Mouse (Mus musculus) duodenum, adult 2 months (tissue): ENCODE results near the gene Myo15b. TPM values are rescaled to one million over a fixed set of nuclear protein-coding genes. Genes with fewer than 3 reads are reported as not detected.

Source experiments
- polyA plus RNA-seq: library from polyadenylated mRNA; depleted of rRNA; stranded (reverse); fragments of >200 nt; gene quantifications from 2 replicates; pipeline ENCODE4 v1.2.3, GENCODE M21; 2012; ENCODE audit warnings: low replicate concordance; rRNA removed

Gene Myo15b
- polyA plus RNA-seq, result 427 and 1,224 TPM in 2 replicates

DNA sequence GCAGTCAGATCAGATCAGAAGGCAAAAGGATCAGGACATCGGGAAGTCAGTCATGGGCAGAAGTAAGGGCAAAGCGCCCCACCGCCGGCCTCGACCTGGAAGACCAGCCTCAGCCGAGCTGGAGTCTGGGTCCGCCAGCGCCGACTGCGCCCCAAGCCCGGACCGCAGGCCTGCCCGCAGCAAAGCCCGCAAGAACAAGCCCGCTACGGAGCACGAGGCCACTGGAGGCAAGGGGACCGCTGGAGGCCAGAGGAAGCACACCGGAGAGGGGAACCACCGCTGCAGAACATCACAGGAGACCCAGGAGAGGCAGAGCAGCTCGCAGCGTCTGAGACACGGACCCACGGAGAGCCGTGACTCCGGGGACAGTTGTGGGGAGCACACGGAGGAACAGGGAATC is at the start of gene Myo15b:
Gene Myo15b (plus strand): TSS at position 53 of the 400 bp plus-strand sequence.

DNA sequence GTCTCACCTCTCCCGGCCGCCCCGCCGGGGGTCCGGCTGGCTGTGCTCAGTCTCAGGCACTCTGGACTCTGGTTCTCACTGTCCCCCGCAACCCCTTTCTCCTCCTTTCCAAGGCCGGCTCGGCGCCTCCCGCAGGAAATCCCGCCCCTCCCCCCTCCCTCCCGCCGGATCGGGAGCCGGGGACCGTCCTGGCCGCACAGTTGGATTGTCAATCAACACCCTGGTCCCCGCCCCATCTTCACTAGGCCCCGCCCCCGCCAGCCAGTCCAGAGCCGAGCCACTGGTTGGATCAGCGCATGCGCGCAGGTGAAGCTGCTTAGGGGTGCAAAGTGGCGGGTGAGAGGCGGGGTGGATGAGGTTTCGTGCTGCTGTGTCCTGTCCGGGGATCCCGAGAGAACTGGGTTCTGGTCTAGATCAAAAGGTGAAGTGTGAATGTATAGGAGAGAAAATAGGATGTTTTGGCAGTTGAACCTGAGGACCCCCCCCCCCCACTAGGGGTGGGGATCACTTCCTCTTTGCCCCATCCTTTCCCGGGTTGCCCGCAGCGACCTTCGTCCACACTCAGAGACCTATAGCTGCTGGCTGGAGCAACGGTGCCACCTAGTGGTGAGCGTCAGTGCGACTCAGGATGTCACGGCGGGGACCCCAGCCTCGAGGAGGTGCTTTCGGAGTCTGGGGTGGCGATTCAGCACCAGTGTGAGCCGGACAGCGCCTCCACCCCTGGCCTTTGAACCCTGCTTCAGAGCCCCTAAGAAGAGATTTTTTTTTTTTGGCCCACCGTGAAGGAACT is 44.5 kb upstream of the Myo15b start, which contains the start of gene Caskin2:
Gene Caskin2 (minus strand): TSS at position 133 of the 790 bp plus-strand sequence.

GRCm38 (mm10) chr11:115814605-115815450 is 43.4 kb upstream of the Myo15b start, which contains the start of gene Tsen54:
TSS of gene Tsen54 (plus strand) at chr11:115814724.

DNA sequence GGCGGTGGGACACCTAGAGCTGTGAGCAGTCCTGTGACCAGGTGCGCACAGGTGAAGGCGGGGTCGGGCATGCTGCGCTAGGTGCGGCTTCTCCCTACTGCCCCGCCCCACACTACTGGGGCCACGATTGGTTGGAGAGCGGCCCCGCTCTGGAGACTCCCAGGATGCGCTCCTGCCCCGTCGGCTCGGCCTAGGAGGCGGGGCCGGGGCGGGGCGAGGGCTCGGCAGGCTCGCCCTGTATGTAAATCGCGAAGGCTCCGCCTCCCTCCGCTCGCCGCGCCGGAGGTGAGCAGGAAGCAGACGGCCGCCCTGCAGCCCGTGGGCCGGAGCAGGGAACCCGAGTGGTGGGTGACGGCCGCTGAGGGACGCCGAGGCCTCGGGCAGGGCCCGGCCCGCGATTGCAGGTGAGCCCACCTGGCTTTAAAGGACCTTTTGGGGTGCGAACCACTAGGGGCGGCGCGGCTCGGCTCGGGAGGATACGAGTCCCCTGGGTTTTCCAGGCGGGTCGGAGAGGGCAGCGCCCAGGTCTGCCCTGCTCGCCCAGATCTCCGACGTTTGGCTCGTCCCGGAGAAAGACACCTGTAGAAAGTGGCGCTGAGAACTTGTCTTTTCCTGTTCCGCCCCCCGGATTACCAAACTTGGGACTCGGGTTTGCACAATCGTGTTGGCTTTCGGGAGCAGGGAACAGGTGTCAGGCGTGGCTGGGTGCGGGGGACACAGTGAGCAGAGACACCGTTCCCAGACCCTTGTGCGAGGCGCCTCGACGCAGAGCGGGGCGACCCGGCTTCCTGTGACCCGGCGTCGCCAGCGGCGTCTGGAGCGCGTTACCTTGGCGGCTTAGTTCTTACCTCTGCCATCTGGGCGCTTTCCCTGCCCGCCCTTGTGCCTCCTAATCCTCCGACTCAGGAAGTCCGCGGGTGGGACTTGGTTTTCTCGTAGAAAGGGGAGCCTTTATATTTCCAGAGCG is 34.1 kb upstream of the Myo15b start, which contains the start of gene Llgl2:
Gene Llgl2 (plus strand): TSS at position 276 of the 967 bp plus-strand sequence.

GRCm38 (mm10) chr11:115899486-115900266 is 41.5 kb downstream of the Myo15b start, which contains the start of gene Smim5:
TSS of gene Smim5 (plus strand) at chr11:115899966.

DNA sequence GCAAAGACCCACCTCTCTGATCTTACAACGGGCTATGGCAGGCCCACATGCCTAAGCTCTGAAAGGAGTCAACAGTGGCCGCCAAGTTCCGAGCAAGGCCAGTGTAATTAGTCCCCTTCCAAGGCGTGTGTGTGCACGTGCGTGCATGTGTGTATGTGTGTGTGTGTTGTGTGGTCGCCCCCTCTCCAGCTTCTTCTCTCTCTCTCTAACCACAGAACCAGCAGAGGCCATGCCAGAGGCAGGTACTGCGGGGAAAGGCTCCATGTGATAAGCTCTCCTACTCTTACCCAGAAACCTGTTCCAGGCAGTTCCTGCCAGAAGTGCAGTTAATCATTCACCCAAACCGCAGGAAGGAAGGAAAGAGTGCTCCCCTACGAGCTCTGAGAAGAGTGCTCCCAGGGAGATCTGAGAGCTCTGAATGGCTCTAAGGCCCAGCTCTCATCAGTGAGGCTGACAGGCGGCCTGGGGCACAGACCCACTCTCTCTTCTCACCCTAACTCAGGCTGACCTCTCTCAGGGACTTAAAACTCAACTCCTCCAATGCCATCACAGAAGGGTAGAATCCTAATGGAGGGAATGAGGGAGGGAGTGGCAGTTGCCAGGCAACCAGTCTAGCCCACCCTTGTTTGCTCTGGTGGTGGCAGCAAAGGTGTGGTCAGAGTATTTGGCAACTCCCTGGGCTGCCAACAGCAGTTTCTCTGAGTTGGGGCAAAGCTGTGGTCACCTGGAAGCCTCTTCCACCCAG is 53.6 kb downstream of the Myo15b start, which contains the start of gene Smim6:
Gene Smim6 (plus strand): TSS at position 386 of the 745 bp plus-strand sequence.

DNA sequence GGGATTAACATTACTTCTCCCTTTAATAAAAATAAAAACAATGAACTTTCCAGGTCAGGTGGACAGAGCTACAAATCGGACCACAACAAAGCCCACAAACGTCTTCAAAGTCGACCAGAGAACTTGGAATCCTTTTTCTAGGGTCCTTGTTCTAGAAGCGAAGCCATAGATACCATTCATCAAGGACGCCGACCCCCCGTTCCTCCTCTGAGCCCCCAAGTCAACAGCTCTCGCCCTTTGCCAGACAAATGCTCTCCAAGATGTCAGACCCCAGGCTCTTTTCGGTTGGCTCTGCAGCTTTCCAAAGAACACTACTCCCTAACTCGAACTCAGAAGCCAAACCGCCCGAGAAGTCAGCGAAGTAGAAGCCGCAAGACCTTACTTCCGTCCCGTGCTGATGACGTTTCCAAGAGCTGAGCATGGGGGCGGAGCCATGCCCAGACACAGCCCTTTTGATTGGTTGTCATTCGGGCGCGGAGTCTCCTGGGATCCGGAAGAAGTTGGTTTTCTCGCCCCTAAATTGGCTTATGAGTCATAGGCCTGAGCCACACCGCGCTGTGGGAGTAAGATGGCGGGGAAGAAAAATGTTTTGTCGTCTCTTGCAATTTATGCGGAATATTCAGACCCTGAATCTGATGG is 75.0 kb downstream of the Myo15b start, which contains the start of the genes Sap30bp and Recql5:
Gene Sap30bp (plus strand): TSS at position 175 of the 639 bp plus-strand sequence.
Gene Recql5 (minus strand): TSS at position 370 of the 639 bp plus-strand sequence.

Other genes starting within 250 kb of the Myo15b start
- gene Mif4gd, start 245.4 kb upstream of the Myo15b start, polyA plus RNA-seq, result 58.2 and 91.8 TPM in 2 replicates
- gene Slc25a19, start 230.1 kb upstream of the Myo15b start, polyA plus RNA-seq, result 18.3 and 22.2 TPM in 2 replicates
- 25.3 and 37.6 TPM in 2 replicates for gene Grb2, start 149.8 kb upstream of the Myo15b start, polyA plus RNA-seq
- gene Tmem94, start 93.0 kb upstream of the Myo15b start, polyA plus RNA-seq, result 87.6 and 103 TPM in 2 replicates
- gene Caskin2, start 44.8 kb upstream of the Myo15b start, polyA plus RNA-seq, result 30.2 and 41.0 TPM in 2 replicates
- gene Tsen54, start 43.7 kb upstream of the Myo15b start, polyA plus RNA-seq, result 43.3 and 67.7 TPM in 2 replicates
- gene Llgl2, start 34.4 kb upstream of the Myo15b start, polyA plus RNA-seq, result 207 and 252 TPM in 2 replicates
- gene Smim5, start 41.6 kb downstream of the Myo15b start, polyA plus RNA-seq, result 0.71 and 1.8 TPM in 2 replicates
- gene Smim6, start 53.6 kb downstream of the Myo15b start, polyA plus RNA-seq, result 6.3 and 7.1 TPM in 2 replicates
- gene Sap30bp, start 74.9 kb downstream of the Myo15b start, polyA plus RNA-seq, result 20.5 and 22.2 TPM in 2 replicates
- gene Recql5, start 75.1 kb downstream of the Myo15b start, polyA plus RNA-seq, result 11.2 and 15.0 TPM in 2 replicates
- 58.5 and 81.0 TPM in 2 replicates for gene Itgb4, start 116.3 kb downstream of the Myo15b start, polyA plus RNA-seq
- 75.5 and 95.6 TPM in 2 replicates for gene Galk1, start 154.3 kb downstream of the Myo15b start, polyA plus RNA-seq
- gene H3f3b, start 169.6 kb downstream of the Myo15b start, polyA plus RNA-seq, result 118 and 156 TPM in 2 replicates
- 16.6 and 27.4 TPM in 2 replicates for gene Unk, start 171.9 kb downstream of the Myo15b start, polyA plus RNA-seq
- 5.5 and 11.2 TPM in 2 replicates for gene Unc13d, start 219.6 kb downstream of the Myo15b start, polyA plus RNA-seq
- 285 and 420 TPM in 2 replicates for gene Wbp2, start 228.6 kb downstream of the Myo15b start, polyA plus RNA-seq